Mouse (Mus musculus) CH12.LX (cell line): ENCODE measurements at regions not wholly inside any gene's neighbourhood (a gene's known extent, or its start where the extent isn't known, plus 50 kb on each side); places are given as distances from the start of the nearest gene placed in this dataset.

Experiments
- DNase-seq: peaks from one replicate; pipeline ENCODE4 v3.0.0-alpha.2; 2013; ENCODE audit errors: extremely low read depth
- H3K27ac ChIP-seq: 2 replicates; pipeline ENCODE4 v1.5.1; 2012; ENCODE audit warnings: low read depth, mild to moderate bottlenecking, control low read depth, moderate library complexity; ENCODE audit not compliant: insufficient read depth
- H3K27me3 ChIP-seq: replicated peaks from 2 replicates; pipeline ENCODE3; 2012; ENCODE audit warnings: inconsistent platforms
- H3K36me3 ChIP-seq, 2 experiments: replicated peaks in 1 of 2; 2 replicates each; pipeline versions ENCODE3 to v1.6.1; 2012; ENCODE audit warnings: inconsistent platforms in 1 of 2, low read length in 1 of 2, mild to moderate bottlenecking in 1 of 2, mixed read lengths in 1 of 2, moderate library complexity in 1 of 2; ENCODE audit not compliant: control insufficient read depth in 1 of 2, insufficient read depth in 1 of 2
- H3K4me1 ChIP-seq, 2 experiments: 2 replicates each; pipeline ENCODE4 v1.6.1; 2012; ENCODE audit warnings: inconsistent platforms in 1 of 2, moderate library complexity in 1 of 2; ENCODE audit not compliant: insufficient read depth in 2 of 2, control insufficient read depth in 1 of 2
- H3K4me2 ChIP-seq: 2 replicates; pipeline ENCODE4 v1.6.1; 2012; ENCODE audit warnings: low read depth, mild to moderate bottlenecking, control low read depth; ENCODE audit not compliant: poor library complexity, insufficient read depth, severe bottlenecking
- H3K4me3 ChIP-seq, 3 experiments: fragments of 150-350 bp in 1 of 3; sonication (generic) in 1 of 3; replicated peaks in 1 of 3; 2 replicates each; pipeline versions ENCODE3 to v1.5.1; 2011 to 2012; ENCODE audit warnings: low read depth in 2 of 3, low read length in 2 of 3, mild to moderate bottlenecking in 2 of 3, moderate library complexity in 2 of 3, control low read depth in 1 of 3, improper control_type of control experiment in 1 of 3, inconsistent platforms in 1 of 3, mixed read lengths in 1 of 3; ENCODE audit not compliant: poor library complexity in 1 of 3
- H3K79me2 ChIP-seq: replicated peaks from 2 replicates; pipeline ENCODE4 v1.6.1; 2012; ENCODE audit warnings: mild to moderate bottlenecking, moderate library complexity; ENCODE audit not compliant: control insufficient read depth, poor library complexity, insufficient read depth, severe bottlenecking; ENCODE audit errors: extremely low read depth
- H3K9ac ChIP-seq: 2 replicates; pipeline ENCODE4 v1.6.1; 2012; ENCODE audit warnings: low read depth, mild to moderate bottlenecking, control low read depth, moderate library complexity; ENCODE audit not compliant: insufficient read depth
- H3K9me3 ChIP-seq: replicated peaks from 2 replicates; pipeline ENCODE3; 2012; ENCODE audit warnings: low read length, inconsistent platforms, mixed read lengths
- BHLHE40 ChIP-seq: IDR thresholded peaks from 2 replicates; pipeline ENCODE4 v1.6.1; 2011; ENCODE audit warnings: mild to moderate bottlenecking, low read depth, low read length, improper control_type of control experiment
- CHD2 ChIP-seq: IDR thresholded peaks from 2 replicates; pipeline ENCODE4 v1.6.1; 2011; ENCODE audit warnings: low read length, improper control_type of control experiment
- CTCF ChIP-seq, 2 experiments: IDR thresholded peaks in 1 of 2; conservative IDR thresholded peaks in 1 of 2; 2 replicates each; pipeline ENCODE4 v1.5.1; 2011 to 2012; ENCODE audit warnings: low read depth in 2 of 2, low read length in 2 of 2, improper control_type of control experiment in 1 of 2, inconsistent platforms in 1 of 2, mild to moderate bottlenecking in 1 of 2, moderate library complexity in 1 of 2
- E2F4 ChIP-seq: IDR thresholded peaks from 2 replicates; pipeline ENCODE4 v1.6.1; 2011; ENCODE audit warnings: low read depth, low read length, improper control_type of control experiment; ENCODE audit not compliant: insufficient replicate concordance
- ELF1 ChIP-seq: IDR thresholded peaks from 2 replicates; pipeline ENCODE4 v1.6.1; 2014; ENCODE audit warnings: low read depth, mild to moderate bottlenecking, inconsistent platforms, low read length, improper control_type of control experiment
- GABPA ChIP-seq: IDR thresholded peaks from 2 replicates; pipeline ENCODE4 v1.6.1; 2012; ENCODE audit warnings: low read depth, low read length, improper control_type of control experiment, inconsistent platforms; ENCODE audit not compliant: insufficient replicate concordance
- HCFC1 ChIP-seq: IDR thresholded peaks from 2 replicates; pipeline ENCODE4 v1.6.1; 2012; ENCODE audit warnings: low read depth, mild to moderate bottlenecking, inconsistent platforms, low read length, improper control_type of control experiment
- IRF4 ChIP-seq: IDR thresholded peaks from 2 replicates; pipeline ENCODE4 v1.6.1; 2014; ENCODE audit warnings: low read depth, mild to moderate bottlenecking, inconsistent platforms, low read length, improper control_type of control experiment
- JUN ChIP-seq: IDR thresholded peaks from 2 replicates; pipeline ENCODE4 v1.6.1; 2011; ENCODE audit warnings: low read depth, mild to moderate bottlenecking, low read length, improper control_type of control experiment, moderate library complexity; ENCODE audit not compliant: insufficient read depth
- JUND ChIP-seq: conservative IDR thresholded peaks from 2 replicates; pipeline ENCODE4 v1.6.1; 2011; ENCODE audit warnings: low read depth, low read length, improper control_type of control experiment
- MAFK ChIP-seq: IDR thresholded peaks from 2 replicates; pipeline ENCODE4 v1.6.1; 2011; ENCODE audit warnings: low read length, improper control_type of control experiment; ENCODE audit not compliant: insufficient replicate concordance
- MAX ChIP-seq: IDR thresholded peaks from 2 replicates; pipeline ENCODE4 v1.6.1; 2011; ENCODE audit warnings: low read length, improper control_type of control experiment
- MAZ ChIP-seq: IDR thresholded peaks from 2 replicates; pipeline ENCODE4 v1.6.1; 2012; ENCODE audit warnings: low read depth, mild to moderate bottlenecking, inconsistent platforms, low read length, improper control_type of control experiment, moderate library complexity
- MEF2A ChIP-seq: IDR thresholded peaks from 2 replicates; pipeline ENCODE4 v1.6.1; 2014; ENCODE audit warnings: low read depth, mild to moderate bottlenecking, inconsistent platforms, low read length, improper control_type of control experiment, borderline replicate concordance
- MXI1 ChIP-seq: IDR thresholded peaks from 2 replicates; pipeline ENCODE4 v1.6.1; 2011; ENCODE audit warnings: mild to moderate bottlenecking, low read depth, low read length, improper control_type of control experiment
- NELFE ChIP-seq: IDR thresholded peaks from 2 replicates; pipeline ENCODE4 v1.6.1; 2011; ENCODE audit warnings: low read depth, low read length, improper control_type of control experiment
- NRF1 ChIP-seq: IDR thresholded peaks from 2 replicates; pipeline ENCODE4 v1.6.1; 2014; ENCODE audit warnings: low read depth, mild to moderate bottlenecking, inconsistent platforms, low read length, improper control_type of control experiment, moderate library complexity
- RAD21 ChIP-seq: IDR thresholded peaks from 2 replicates; pipeline ENCODE4 v1.6.1; 2011; ENCODE audit warnings: low read depth, mild to moderate bottlenecking, low read length, improper control_type of control experiment, moderate library complexity
- SIN3A ChIP-seq: IDR thresholded peaks from 2 replicates; pipeline ENCODE4 v1.6.1; 2012; ENCODE audit warnings: low read length, improper control_type of control experiment, inconsistent platforms
- SMC3 ChIP-seq: IDR thresholded peaks from 2 replicates; pipeline ENCODE4 v1.6.1; 2011; ENCODE audit warnings: low read depth, low read length, improper control_type of control experiment
- TBP ChIP-seq: conservative IDR thresholded peaks from 2 replicates; pipeline ENCODE4 v1.6.1; 2011; ENCODE audit warnings: low read depth, low read length, improper control_type of control experiment
- TCF12 ChIP-seq: IDR thresholded peaks from 2 replicates; pipeline ENCODE4 v1.6.1; 2014; ENCODE audit warnings: low read depth, mild to moderate bottlenecking, inconsistent platforms, low read length, improper control_type of control experiment
- UBTF ChIP-seq: IDR thresholded peaks from 2 replicates; pipeline ENCODE4 v1.6.1; 2012; ENCODE audit warnings: low read depth, mild to moderate bottlenecking, inconsistent platforms, low read length, improper control_type of control experiment, moderate library complexity
- USF1 ChIP-seq: IDR thresholded peaks from 2 replicates; pipeline ENCODE4 v1.6.1; 2014; ENCODE audit warnings: low read depth, mild to moderate bottlenecking, inconsistent platforms, low read length, improper control_type of control experiment
- USF2 ChIP-seq: conservative IDR thresholded peaks from 2 replicates; pipeline ENCODE4 v1.6.1; 2011; ENCODE audit warnings: low read depth, low read length, improper control_type of control experiment
- ZKSCAN1 ChIP-seq: IDR thresholded peaks from 2 replicates; pipeline ENCODE4 v1.6.1; 2012; ENCODE audit warnings: low read depth, inconsistent platforms, low read length, improper control_type of control experiment, borderline replicate concordance
- ZNF384 ChIP-seq: IDR thresholded peaks from 2 replicates; pipeline ENCODE4 v1.6.1; 2012; ENCODE audit warnings: low read depth, low read length, improper control_type of control experiment, inconsistent platforms
- dilution Hi-C: fragments of 300-500 bp; cut with MboI; formaldehyde crosslinking; loops from 2 replicates; pipeline ENCODE4 v1.14.3; 2020; ENCODE audit warnings: low sequenced_read_pairs; ENCODE audit not compliant: extremely low pct_unique_long_range_greater_than_20kb, extremely low pct_ligation_motif_present
- in situ Hi-C: fragments of 300-500 bp; cut with MboI; formaldehyde crosslinking; loops from 3 replicates; pipeline ENCODE4 v1.14.3; 2019; ENCODE audit warnings: low sequenced_read_pairs, low pct_ligation_motif_present, low pct_unique_long_range_greater_than_20kb, mixed read lengths

GRCm38 (mm10) chr12:16231093-16231492 is 379.7 kb downstream of the Lpin1 start:
- Histone ChIP-seq H3K79me2 (no peaks in the 10 kb centered on the region), H3K4me2 (no peak overlapping the region), H3K4me3 (no peak overlapping the region), H3K9me3 (no peaks in the 10 kb centered on the region), H3K36me3 (no peaks in the 10 kb centered on the region), H3K4me1 (peaks cover 0 to 16% of the 10 kb centered on the region in 2 experiments; a peak in 2 of 4 replicates), H3K27me3 (no peaks in the 10 kb centered on the region), H3K9ac (no peak overlapping the region), H3K27ac (no peak overlapping the region)
- in situ Hi-C loops = loop anchor here (25.0 kb wide), 1 partner anchor 306 kb away; no protein-coding TSS in a partner anchor
- peak; percentile 44 for DNase-seq
- dilution Hi-C loops = no loop called here
- TF ChIP-seq MEF2A (0 out of 2 replicates have a peak, but pooled peaks have one; percentile 25), JUND (no peak), TCF12 (no peak), UBTF (no peak), SMC3 (peak; percentile 45), GABPA (no peak), RAD21 (peak; percentile 54), ZKSCAN1 (no peak), MAFK (no peak), CTCF (conservative IDR thresholded peaks at IDR 0.05 in 1 of 2, IDR thresholded peaks at IDR 0.05 in 1 of 2; ENCODE audit: low read depth in 2 of 2, low read length in 2 of 2) (peak in 1 of 2 experiments; percentile 46; a peak in 2 of 4 replicates), JUN (no peak), USF2 (no peak), MAZ (no peak), USF1 (no peak), NRF1 (no peak), CHD2 (no peak), SIN3A (no peak), MAX (no peak), IRF4 (no peak), MXI1 (no peak), E2F4 (no peak), TBP (no peak), ZNF384 (no peak)

DNA sequence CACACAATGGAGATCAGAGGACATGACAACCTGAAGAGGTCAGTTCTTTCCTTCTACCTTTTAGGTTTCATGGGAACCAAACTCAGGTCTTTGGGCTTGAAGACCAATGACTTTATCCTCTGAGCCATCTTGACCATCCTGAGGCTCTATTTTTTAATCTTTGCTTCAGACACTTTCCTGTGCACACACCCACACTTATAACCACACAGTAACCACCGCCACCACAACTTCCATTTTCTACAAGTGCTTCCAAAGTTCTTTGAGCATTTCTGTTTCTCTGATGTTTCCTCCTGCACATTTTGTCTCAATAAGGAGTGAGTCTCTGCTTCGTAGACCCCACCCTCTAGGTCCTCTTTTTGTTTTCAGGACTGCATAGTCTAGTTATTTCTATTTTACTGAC is 385.3 kb downstream of the Lpin1 start:
- in situ Hi-C loops (loop anchor here (25.0 kb wide), 1 partner anchor 312 kb away; no protein-coding TSS in a partner anchor), dilution Hi-C loops (no loop called here)
- Histone ChIP-seq H3K36me3 (no peaks in the 10 kb centered on the region), H3K79me2 (no peaks in the 10 kb centered on the region), H3K4me1 (peaks cover 0 to 4% of the 10 kb centered on the region in 2 experiments; a peak in 1 of 4 replicates), H3K4me2 (no peak overlapping the region), H3K27ac (no peak overlapping the region), H3K9me3 (no peaks in the 10 kb centered on the region), H3K27me3 (no peaks in the 10 kb centered on the region), H3K9ac (no peak overlapping the region), H3K4me3 (no peak overlapping the region)
- DNase-seq = no peak
- TF ChIP-seq MXI1 = no peak
- no peak for TF ChIP-seq NELFE
- TF ChIP-seq ELF1 = no peak
- TF ChIP-seq BHLHE40 = no peak
- TF ChIP-seq HCFC1 = no peak
- TF ChIP-seq SIN3A = no peak
